Mouse (Mus musculus) CD8-positive naive resting alpha-beta T cell, adult 57 days (primary cell): ENCODE measurements around the gene Disc1. TPM values are rescaled to one million over a fixed set of nuclear protein-coding genes. Genes with fewer than 3 reads are reported as not detected.

Source experiments
- total RNA-seq: library from RNA; stranded (reverse); gene quantifications from one replicate; pipeline ENCODE4 v1.2.4, GENCODE M21; 2023

Disc1 gene
- 3.5 TPM for total RNA-seq

DNA sequence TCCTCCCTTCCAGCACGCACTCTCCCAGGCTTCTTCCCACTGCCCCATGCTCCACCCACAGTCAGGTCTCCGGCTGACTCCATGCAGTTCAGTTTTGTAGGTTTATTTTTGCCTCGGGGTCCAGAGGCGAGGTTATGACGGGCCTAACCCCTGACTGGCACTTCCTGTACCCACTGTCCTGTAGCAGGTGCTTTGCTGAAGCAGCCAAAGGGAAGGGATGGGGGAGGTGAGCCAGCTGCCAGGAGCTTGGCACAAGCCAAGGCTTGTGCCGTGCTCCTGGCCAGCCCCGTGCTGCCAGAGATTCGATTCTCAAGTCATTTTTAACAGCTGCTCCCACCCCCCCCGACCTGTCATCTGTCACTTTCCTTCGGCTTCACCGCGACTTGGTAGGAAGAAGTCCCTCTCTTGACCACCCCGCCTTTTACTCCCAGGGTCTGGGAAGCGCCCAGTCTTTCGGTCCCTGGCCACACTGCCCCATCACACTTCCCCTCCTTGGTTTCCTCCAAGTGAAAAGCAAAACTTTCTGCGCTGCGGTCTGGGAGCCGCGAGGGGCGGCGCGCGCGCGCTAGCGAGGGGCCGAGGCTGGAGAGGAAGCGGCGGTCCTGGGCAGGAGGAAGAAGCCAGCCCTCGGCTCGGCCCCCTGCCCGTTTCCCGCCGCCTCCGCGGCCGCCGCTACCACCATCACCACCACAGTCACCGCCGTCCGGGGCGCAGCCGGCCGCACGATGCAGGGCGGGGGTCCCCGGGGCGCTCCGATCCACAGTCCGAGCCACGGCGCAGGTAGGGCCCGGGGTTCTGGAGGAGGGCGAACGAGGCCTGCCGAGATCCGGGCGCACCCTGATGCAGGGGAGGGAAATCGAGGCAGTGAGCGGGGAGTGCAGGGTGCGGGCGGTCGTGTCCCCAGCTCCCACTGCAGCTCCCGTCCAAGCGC, at the start of gene Disc1:
Gene Disc1 (plus strand): TSS at position 691 of the 931 bp plus-strand sequence.

DNA sequence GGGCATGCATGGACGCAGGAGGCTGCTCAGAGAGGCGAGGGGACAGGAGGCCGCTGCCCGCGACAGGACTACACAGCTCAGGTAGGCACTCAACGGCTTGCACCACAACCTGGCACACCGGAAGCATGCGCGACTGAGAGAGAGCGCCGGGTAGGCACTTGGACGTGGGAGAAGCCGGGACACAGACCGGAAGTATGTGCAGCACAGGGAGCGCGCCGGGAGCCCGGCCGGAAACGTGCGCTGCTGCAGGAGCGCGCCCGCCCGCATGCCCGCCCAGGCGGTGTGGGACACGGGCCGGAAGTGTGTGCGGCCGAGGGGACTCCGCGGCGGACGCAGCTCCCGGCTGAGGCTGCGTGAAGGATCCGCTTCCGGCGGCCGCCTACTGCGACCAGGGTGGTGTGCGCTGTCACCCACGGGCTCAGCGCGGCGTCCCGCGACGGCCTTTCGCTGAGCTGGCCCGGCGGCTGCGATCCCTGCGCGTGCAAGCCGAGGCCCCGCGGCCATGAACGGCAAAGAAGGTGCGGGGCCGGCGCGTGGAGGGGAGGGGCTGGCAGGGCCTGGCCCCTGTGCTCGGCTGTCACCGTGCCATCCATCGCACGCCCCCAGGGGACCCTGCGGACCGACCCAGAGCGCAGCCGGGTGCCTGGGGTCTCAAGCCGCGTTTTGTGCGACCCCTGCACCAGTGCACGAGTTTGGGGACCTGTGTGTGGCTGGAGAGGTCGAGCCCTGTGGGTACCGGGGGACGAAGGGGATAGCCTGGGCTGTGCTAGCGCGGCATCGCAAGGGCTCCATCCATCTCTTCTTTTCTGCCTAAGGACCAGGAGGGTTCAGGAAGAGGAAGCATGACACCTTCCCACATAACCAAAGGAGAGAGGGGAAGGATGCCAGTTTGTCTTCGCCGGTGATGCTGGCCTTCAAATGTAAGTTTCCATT, 41.0 kb upstream of the Disc1 start, which contains the start of gene Tsnax:
Gene Tsnax (plus strand): TSS at position 303 of the 933 bp plus-strand sequence.

Other genes with a start within 250 kb of the Disc1 start
- 57.3 TPM for gene Gnpat, start 191.2 kb upstream of the Disc1 start, total RNA-seq
- gene 2810004N23Rik, start 191.1 kb upstream of the Disc1 start, total RNA-seq: 24.5 TPM
- gene Exoc8, start 156.5 kb upstream of the Disc1 start, total RNA-seq: 11.1 TPM
- 37.7 TPM for gene Sprtn, start 156.3 kb upstream of the Disc1 start, total RNA-seq
- gene Egln1, start 104.9 kb upstream of the Disc1 start, total RNA-seq: 30.1 TPM
- 45.4 TPM for gene Tsnax, start 41.2 kb upstream of the Disc1 start, total RNA-seq